Mouse (Mus musculus) thymus, adult 2 months (tissue): ENCODE results near the gene Hist1h4a. TPM values are rescaled to one million over a fixed set of nuclear protein-coding genes. Genes with fewer than 3 reads are reported as not detected.

ENCODE experiments used
- DNase-seq: peaks from one replicate; pipeline ENCODE4 v3.0.0; 2021
- H3K27ac ChIP-seq: fragments of 200-500 bp; 2 replicates; pipeline ENCODE4 v1.5.1; 2012; ENCODE audit warnings: low read length, control low read depth; ENCODE audit not compliant: control insufficient read depth, insufficient read depth
- H3K27me3 ChIP-seq: fragments of 200-500 bp; 2 replicates; pipeline ENCODE4 v1.6.1; 2012; ENCODE audit warnings: mild to moderate bottlenecking, low read length, moderate library complexity, mixed read lengths; ENCODE audit not compliant: control insufficient read depth, insufficient read depth
- H3K36me3 ChIP-seq: fragments of 200-500 bp; 2 replicates; pipeline ENCODE4 v1.6.1; 2012; ENCODE audit warnings: mild to moderate bottlenecking, low read length, moderate library complexity; ENCODE audit not compliant: control insufficient read depth, insufficient read depth
- H3K4me1 ChIP-seq: fragments of 200-500 bp; replicated peaks from 2 replicates; pipeline ENCODE4 v1.6.1; 2012; ENCODE audit warnings: low read length; ENCODE audit not compliant: control insufficient read depth, insufficient read depth
- H3K4me3 ChIP-seq: fragments of 200-500 bp; 2 replicates; pipeline ENCODE4 v1.5.1; 2012; ENCODE audit warnings: mild to moderate bottlenecking, low read length, control low read depth, moderate library complexity; ENCODE audit not compliant: control insufficient read depth, insufficient read depth
- CTCF ChIP-seq: fragments of 200-500 bp; IDR thresholded peaks from 2 replicates; pipeline ENCODE4 v1.5.1; 2012; ENCODE audit warnings: mild to moderate bottlenecking, control low read depth, low read length, moderate library complexity, borderline replicate concordance; ENCODE audit not compliant: control insufficient read depth, poor library complexity, insufficient read depth; ENCODE audit errors: extremely low read depth
- POLR2A ChIP-seq: fragments of 200-500 bp; IDR thresholded peaks from 2 replicates; pipeline ENCODE4 v1.6.1; 2012; ENCODE audit warnings: mild to moderate bottlenecking, low read length, control low read depth, moderate library complexity; ENCODE audit not compliant: control insufficient read depth, poor library complexity, insufficient read depth; ENCODE audit errors: extremely low read depth
- WGBS: fragments of 180-500 bp; shearing (Covaris S2); methylation state at CpG from one replicate; pipeline ENCODE4 v1.1.7; 2018; 5-methylcytosine and 5-hydroxymethylcytosine counted together
- polyA plus RNA-seq: library from polyadenylated mRNA; depleted of rRNA; stranded (reverse); fragments of >200 nt; gene quantifications from 2 replicates; pipeline ENCODE4 v1.2.3, GENCODE M21; 2012

The Hist1h4a gene
- polyA plus RNA-seq, 1 experiment: 295 TPM

- Histone ChIP-seq H3K4me3 (no peak overlapping the region), H3K36me3 (no peaks in the 10 kb centered on the region), H3K4me1 (peaks cover 4% of the 10 kb centered on the region), H3K27me3 (no peaks in the 10 kb centered on the region), H3K27ac (no peak overlapping the region)
- peak; percentile 0 for DNase-seq
- TF ChIP-seq CTCF: no peak
- no peak for TF ChIP-seq POLR2A
- WGBS: 93% methylated on average over 5 of the region's 5 CpGs
These were observed 17.8 kb downstream of the Hist1h4a start for GRCm38 (mm10) chr13:23743215-23743614.

- no peak for TF ChIP-seq POLR2A
- TF ChIP-seq CTCF: no peak
- peaks cover 4% of the 10 kb centered on the region for H3K4me1 ChIP-seq
- H3K27me3 ChIP-seq: no peaks in the 10 kb centered on the region
- DNase-seq: no peak
- H3K36me3 ChIP-seq: no peaks in the 10 kb centered on the region
- no peak overlapping the region for H3K27ac ChIP-seq
- H3K4me3 ChIP-seq: no peak overlapping the region
These were observed 19.0 kb downstream of the Hist1h4a start for GRCm38 (mm10) chr13:23742007-23742406.

DNA sequence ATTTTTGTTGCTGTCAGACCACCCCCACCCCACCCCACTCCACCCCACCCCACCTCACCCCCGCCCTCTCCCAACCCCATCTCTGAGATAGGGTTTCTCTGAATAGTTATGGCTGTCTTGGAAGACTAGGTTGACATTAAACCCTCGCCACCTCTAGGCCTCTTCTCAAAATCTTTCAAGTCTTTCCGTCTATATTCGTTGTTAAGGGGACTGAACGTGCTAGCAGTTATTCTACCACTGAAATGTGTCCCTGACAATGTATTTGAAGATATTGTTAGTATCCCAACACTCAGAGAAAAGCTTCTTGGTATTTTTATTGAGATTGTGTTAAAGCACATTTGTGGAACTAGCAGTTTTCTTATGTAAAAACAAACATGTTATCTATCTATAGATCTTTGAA lies 20.1 kb downstream of the Hist1h4a start:
- no peak for DNase-seq
- Histone ChIP-seq H3K4me1 (peaks cover 2% of the 10 kb centered on the region), H3K27ac (peak overlapping the region; percentile 99; the same call in 1 of the 2 replicates), H3K36me3 (no peaks in the 10 kb centered on the region), H3K27me3 (no peaks in the 10 kb centered on the region), H3K4me3 (no peak overlapping the region)
- 68% methylated on average over 5 of the region's 5 CpGs for whole genome bisulfite sequencing
- TF ChIP-seq POLR2A (no peak), CTCF (no peak)

DNA sequence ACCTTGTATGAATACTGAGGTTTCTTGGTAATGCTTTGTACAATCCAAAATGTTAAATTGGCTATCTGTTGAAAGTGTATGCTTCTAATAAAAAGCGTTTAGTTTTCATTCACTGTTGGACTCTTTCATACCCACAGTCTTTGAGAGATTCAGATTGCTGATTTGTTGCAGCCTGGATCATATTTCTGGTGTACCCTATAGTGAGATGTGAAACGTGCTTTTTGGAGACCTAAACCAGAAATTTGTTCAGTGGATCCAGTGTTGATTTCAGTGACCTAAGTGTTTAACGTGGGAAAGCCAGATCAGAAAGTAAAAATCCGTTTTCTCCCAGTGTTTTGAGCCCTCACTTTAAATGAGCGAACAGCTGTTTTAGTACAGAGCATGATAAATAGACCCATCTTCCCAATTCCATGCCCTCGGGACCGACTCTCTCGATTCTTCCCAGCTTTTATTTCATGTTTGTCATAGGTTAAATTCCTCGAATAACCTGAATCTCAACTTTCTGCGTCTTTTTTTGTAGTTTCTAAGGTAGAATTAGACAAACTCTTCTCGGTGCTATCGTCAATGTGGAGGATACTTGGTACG lies 20.7 kb downstream of the Hist1h4a start:
- no peak overlapping the region for H3K4me3 ChIP-seq
- TF ChIP-seq POLR2A: no peak
- no peak for TF ChIP-seq CTCF
- no peaks in the 10 kb centered on the region for H3K27me3 ChIP-seq
- H3K36me3 ChIP-seq: no peaks in the 10 kb centered on the region
- WGBS: 32% methylated on average over 13 of the region's 13 CpGs
- peak overlapping the region; percentile 99 for H3K27ac ChIP-seq
- peaks cover 2% of the 10 kb centered on the region for H3K4me1 ChIP-seq
- DNase-seq: no peak

DNA sequence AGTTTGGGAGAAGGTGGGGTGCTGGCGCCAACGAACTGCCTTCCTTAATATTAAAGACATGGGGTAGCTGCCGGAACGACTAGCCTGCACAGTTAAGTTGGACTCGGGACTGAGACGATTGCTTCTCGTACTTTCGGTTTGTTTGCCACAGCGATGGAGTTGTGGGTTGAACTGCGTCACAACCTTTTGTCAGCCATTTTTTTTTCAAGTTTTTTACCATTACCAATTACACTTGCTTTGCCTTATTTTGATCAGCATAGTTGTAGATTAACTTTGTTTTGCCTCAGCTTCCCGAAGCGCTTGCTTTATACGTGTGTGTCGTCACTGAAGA lies 21.1 kb downstream of the Hist1h4a start:
- DNase-seq: no peak
- under 1% methylated on average over 14 of the region's 14 CpGs for WGBS

GRCm38 (mm10) chr13:23739069-23739921 lies 21.7 kb downstream of the Hist1h4a start:
- WGBS: under 1% methylated on average over 39 of the region's 39 CpGs
- DNase-seq: peak; percentile 86
- Histone ChIP-seq H3K4me3 (peak overlapping the region; percentile 85), H3K4me1 (no peaks in the 10 kb centered on the region), H3K27ac (peak overlapping the region; percentile 99), H3K36me3 (no peaks in the 10 kb centered on the region), H3K27me3 (no peaks in the 10 kb centered on the region)
- TF ChIP-seq CTCF: no peak
- peak; percentile 81 for TF ChIP-seq POLR2A

More for the DNA sequence above, 21.1 kb downstream of the Hist1h4a start:
- TF ChIP-seq POLR2A (no peak), CTCF (no peak)
- peak overlapping the region; percentile 99 for H3K27ac ChIP-seq
- no peaks in the 10 kb centered on the region for H3K36me3 ChIP-seq
- H3K4me1 ChIP-seq: peaks cover under 1% of the 10 kb centered on the region
- H3K4me3 ChIP-seq: peak overlapping the region; percentile 85
- H3K27me3 ChIP-seq: no peaks in the 10 kb centered on the region

DNA sequence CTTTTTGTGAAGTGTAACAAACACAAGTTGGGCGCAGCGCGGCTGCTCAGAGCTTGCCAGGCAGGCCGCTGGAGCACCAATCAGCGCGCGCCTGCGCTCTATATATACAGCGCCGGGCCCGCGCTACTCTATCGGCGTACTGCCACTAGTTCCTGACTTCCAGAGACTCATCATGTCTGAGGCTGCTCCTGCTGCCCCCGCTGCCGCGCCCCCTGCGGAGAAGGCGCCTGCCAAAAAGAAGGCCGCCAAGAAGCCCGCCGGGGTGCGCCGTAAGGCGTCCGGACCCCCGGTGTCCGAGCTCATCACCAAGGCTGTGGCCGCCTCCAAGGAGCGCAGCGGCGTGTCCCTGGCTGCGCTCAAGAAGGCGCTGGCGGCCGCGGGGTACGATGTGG lies 22.4 kb downstream of the Hist1h4a start, which contains the start of gene Hist1h1c:
TSS of gene Hist1h1c (plus strand) at position 132 of the 392 bp plus-strand sequence.
- Histone ChIP-seq H3K4me3 (peak within 1 kb of the TSS; percentile 85), H3K27ac (peak within 1 kb of the TSS; percentile 99), H3K4me1 (no peaks in the 10 kb centered on the region), H3K36me3 (no peaks in the 10 kb centered on the region), H3K27me3 (no peaks in the 10 kb centered on the region)
- TF ChIP-seq CTCF (peak; percentile 61; the same call in 1 of the 2 replicates), POLR2A (peak; percentile 99)
- peak; percentile 94 for DNase-seq
- WGBS: under 1% methylated on average over 38 of the region's 38 CpGs
